Mouse (Mus musculus) right cerebral cortex, postnatal 14 days (tissue): ENCODE measurements around the gene Park7.

ENCODE experiments used
- DNase-seq: peaks from one replicate; pipeline ENCODE4 v3.0.0; 2022

Park7 gene

DNA sequence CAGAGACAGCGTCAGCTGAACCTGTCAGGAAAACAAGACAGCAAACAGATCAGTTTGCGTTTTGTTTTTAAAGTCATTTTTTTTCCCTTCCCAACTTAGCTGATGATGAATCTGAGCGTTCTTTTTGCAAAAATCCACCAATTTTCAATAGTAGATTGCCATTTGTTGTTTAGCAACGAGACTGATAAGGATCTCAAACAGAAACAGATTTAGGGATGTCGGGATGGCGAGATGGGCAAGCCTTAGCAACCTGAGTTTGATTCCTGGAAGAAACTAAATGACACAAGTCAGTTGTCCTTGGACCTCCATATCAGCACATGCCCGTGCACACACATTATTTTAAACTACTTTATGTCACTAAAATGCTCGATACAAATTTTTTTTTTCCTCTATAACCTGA, 41.6 kb downstream of the Park7 start:
- no peak for DNase-seq

DNA sequence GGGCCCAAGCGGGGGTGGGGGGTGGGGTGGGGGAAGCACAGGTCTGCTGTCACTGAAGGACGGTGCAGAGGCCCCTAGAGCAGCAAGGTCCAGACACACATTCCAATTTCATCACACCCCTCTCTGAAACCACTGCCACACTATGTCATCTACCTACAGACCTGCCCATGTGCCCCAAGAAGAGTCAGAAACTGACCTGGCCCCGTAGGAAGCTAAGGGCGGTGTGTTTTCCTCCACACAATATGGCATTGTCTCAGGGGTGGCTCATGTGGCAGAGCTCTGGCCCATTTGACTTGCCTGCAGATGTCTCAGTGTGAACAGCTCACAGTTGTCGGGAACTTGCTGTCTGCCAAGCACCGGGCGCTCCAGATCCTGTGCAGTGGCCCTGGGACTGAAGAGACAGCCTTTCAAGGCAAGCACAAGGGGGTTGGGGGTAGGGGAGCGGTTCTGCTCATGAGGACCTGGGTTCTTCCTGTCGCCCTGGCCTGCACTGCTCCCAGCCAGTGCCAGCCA, 42.0 kb downstream of the Park7 start:
- DNase-seq, result peak; percentile 26

DNA sequence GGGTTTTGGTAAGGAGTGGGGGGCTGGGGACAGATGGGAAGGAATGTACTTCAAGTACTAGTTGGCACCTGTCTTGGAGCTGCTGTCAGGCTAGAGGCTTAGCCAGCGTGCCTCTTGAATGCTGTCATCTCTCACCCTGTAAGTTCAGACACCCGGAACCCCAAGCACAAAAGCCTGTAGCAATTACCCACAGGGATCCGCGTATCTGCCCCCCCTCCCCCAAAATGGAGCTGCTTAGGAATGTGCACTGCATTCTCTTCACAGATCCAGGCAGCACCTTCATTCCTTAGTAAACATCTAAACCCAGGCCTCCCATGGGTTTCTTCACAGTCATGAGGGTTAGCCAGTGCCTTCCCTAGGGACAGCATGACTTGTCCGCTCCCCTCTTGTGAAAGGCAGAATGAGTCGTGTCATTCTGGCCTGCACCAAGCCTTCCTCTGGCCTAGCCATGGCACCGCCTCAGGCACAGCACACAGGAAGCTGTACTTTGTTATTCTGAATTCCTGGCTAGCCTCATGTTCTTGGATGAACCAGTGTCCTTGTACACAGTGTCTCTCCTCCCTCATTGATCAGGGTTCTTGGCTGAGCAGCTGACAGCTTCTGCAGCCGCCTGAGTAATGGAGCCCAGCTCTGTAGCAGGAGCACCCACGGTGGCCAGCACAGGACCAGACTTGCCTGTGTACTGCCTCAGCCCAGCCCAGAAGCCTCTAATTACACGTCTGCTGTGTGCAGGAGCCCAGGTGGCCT, 42.7 kb downstream of the Park7 start:
- DNase-seq, result no peak

DNA sequence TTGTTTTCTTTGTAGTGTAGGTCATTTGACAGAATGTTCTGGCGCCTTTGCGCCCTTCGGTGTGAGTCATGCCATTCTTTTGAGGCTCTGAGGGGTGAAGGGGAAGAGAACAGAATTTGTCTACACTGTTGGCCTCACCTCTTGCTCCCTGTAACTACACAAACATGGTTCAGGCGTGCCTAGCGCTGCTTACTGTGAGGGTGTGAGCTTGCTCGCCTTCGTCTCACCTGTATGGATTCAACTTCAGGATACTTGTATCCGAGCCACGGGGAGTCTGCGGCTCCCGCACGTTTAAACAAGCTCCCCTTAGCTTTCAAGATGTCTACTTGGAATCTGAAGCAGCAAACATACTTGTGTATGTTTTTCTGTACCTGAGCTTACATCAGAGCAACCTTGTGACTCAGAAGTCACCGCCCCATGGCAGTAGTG, 43.3 kb downstream of the Park7 start:
- DNase-seq, result no peak

GRCm38 (mm10) chr4:150869276-150870197, 44.7 kb downstream of the Park7 start:
- no peak for DNase-seq

- DNase-seq, result no peak
Observed at GRCm38 (mm10) chr4:150868859-150869258, 45.4 kb downstream of the Park7 start.

GRCm38 (mm10) chr4:150868161-150868560, 46.1 kb downstream of the Park7 start:
- DNase-seq, result no peak

- no peak for DNase-seq
Observed at GRCm38 (mm10) chr4:150866494-150866893, 47.7 kb downstream of the Park7 start.

DNA sequence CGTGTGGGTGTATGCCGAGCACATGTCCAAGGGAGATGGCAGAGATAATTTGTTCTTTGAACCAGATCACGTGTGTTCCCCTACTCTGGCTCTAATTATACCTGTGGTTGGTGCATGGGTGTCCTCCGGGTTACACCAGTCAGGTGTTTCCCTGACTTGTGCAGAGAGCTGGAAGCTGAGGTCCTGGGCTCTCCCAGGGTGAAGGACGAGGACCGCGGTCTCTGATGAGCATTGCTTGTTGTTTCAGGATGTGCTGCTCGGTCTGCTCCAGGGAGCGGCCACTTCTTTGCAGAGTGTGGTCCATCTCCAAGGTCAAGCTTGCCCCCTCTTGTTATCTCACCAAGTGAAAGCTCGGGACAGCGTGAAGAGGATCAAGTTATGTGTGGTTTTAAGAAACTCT, 48.2 kb downstream of the Park7 start:
- no peak for DNase-seq

DNA sequence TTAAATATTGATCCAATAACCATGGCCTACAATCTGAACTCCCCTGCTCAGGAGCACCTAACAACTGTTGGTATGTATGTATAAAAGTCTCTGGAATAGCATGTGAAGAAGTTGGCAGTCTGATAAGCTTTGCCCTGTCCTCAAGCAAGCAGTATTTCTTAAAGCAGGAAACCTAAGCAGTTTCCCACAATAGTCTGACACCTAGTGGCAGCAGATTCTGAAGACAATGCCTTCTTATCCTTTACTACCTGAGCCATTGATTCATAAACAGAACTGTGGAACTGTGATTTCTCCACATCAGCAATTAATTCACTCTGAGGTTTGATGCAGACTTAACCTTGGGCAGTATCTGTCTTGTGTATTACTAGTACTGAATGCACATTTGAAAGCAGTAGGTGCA, 48.9 kb downstream of the Park7 start:
- no peak for DNase-seq

DNA sequence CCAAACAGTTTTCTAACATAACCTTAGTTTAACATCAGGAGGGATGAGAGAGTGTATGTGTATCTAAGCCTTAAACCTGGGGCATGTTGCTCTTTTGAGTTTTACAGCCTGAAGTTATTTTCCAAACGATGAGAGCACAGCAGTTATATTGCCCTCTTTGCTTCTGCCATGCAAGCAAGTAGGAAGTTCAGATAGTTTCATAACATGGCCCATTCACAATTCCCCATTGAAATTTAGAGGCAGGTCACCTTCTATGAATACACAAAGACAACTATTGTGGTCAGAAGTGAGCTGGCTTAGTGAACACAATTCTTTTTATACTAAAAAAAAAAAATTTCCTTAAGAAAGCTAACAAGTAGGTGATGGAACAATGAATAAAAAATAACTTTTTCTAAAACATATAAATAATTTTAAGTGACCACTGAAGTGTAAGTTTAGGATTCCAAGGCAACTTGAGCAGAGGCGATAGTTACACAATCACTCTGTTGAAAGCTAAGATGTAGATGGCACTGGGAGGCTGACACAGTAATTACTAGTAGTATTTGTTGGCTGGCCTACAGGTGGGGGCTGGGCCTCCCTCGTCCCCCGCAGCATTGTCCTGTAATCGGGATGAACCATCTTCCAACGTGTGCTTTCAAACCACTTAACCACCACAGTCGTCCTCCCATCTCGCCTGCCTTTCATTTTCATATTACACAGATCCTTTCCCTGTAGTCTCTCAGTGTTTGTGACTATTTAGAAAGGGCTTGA, 51.4 kb downstream of the Park7 start:
- no peak for DNase-seq

DNA sequence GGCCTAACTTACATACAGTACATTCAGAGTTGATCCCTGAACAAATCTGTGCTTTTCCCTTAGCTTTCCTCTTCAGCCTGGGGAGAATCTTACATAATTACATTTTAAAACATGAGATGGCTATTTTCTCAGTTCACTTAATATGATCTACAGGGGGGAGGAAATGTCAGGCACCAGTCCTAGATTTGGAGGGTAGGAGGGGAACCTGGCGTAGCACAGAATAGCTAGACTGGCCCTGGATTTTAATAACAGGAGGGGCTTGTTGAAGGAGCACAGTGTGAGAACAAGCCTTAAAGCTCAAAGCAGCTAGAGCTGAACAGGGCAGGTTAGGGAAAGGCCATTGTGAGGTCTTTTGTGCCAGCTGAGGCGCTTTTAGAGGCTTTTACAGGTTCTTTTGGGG, 53.1 kb downstream of the Park7 start:
- DNase-seq, result no peak

GRCm38 (mm10) chr4:150860526-150860925, 53.7 kb downstream of the Park7 start:
- no peak for DNase-seq

DNA sequence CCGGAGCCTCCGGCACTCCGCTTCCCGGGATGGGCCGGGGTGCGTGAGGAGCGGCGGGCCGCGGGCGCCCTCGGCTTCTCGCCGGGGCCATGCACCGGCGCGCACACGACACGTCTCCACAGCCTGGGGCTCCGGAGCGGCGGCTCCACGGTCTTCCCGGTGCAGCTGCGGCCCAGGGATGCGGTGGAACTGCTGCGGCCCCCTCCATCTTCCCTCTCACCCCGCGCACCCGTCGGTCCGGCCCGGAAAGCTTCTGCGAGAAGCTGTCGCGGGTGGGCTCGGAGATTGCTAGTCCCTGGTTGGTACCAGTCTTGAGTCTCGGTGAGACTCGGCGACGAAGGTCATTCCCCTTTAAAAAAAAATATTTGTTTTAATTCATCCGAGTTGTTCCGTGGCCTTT, 58.9 kb downstream of the Park7 start:
- DNase-seq, result peak; percentile 48

GRCm38 (mm10) chr4:150854839-150855246, 59.4 kb downstream of the Park7 start:
- peak; percentile 97 for DNase-seq

GRCm38 (mm10) chr4:150853680-150854461, 60.4 kb downstream of the Park7 start, which contains the start of gene Errfi1:
TSS of gene Errfi1 (plus strand) at chr4:150853919.
- no peak for DNase-seq

GRCm38 (mm10) chr4:150852479-150852878, 61.8 kb downstream of the Park7 start:
- DNase-seq, result no peak

GRCm38 (mm10) chr4:150852045-150852444, 62.2 kb downstream of the Park7 start:
- no peak for DNase-seq

- no peak for DNase-seq
Observed at GRCm38 (mm10) chr4:150850893-150851292, 63.3 kb downstream of the Park7 start.

DNA sequence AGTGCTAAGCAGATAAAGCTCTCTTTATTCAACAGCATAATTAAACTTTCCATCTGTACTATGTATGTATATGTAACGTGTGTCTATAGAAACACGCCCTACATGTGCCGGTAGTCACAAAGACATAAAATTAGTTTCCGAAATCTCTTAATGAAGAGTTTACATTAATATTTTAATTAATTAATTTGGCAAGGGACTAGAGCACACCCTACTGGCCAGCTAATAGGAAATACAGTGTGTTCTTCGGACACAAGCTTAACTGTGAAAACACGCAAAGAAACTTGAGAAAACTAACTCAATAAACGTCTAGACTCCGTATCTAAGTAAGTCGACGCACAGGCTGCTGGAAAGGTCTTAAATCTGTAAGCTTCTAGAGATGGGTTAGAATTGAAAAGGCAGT, 64.3 kb downstream of the Park7 start:
- DNase-seq, result no peak
